Mouse (Mus musculus): Measurements from ENCODE around the gene Hs1bp3.
A peak's percentile ranks its signal among the peaks of the same experiment; 100 is the strongest.

The Hs1bp3 gene

GRCm38 (mm10) chr12:8313270-8313771, at the start of gene Hs1bp3:
TSS of gene Hs1bp3 (plus strand) at chr12:8313432.
- peak; percentile 74 to 89 for DNase-seq

- DNase-seq = no peak
These were observed 46.9 kb upstream of the Hs1bp3 start for GRCm38 (mm10) chr12:8266311-8266710.

- DNase-seq = no peak
These were observed 43.6 kb upstream of the Hs1bp3 start for GRCm38 (mm10) chr12:8269627-8270026.

- DNase-seq = no peak
These were observed 41.8 kb upstream of the Hs1bp3 start for GRCm38 (mm10) chr12:8271405-8271804.

- DNase-seq = no peak
These were observed 39.6 kb upstream of the Hs1bp3 start for GRCm38 (mm10) chr12:8273471-8274171.

- no peak for DNase-seq
These were observed 37.8 kb upstream of the Hs1bp3 start for GRCm38 (mm10) chr12:8275424-8275823.

- no peak for DNase-seq
These were observed 31.8 kb upstream of the Hs1bp3 start for GRCm38 (mm10) chr12:8281225-8282017.

GRCm38 (mm10) chr12:8287970-8288369, 25.3 kb upstream of the Hs1bp3 start:
- no peak for DNase-seq

- no peak for DNase-seq
These were observed 24.1 kb upstream of the Hs1bp3 start for GRCm38 (mm10) chr12:8289099-8289498.

- no peak for DNase-seq
These were observed 23.7 kb upstream of the Hs1bp3 start for GRCm38 (mm10) chr12:8289499-8289898.

- DNase-seq = no peak
These were observed 21.9 kb upstream of the Hs1bp3 start for GRCm38 (mm10) chr12:8291157-8291853.

- DNase-seq = no peak
These were observed 17.8 kb upstream of the Hs1bp3 start for GRCm38 (mm10) chr12:8295307-8295913.

GRCm38 (mm10) chr12:8296154-8296553, 17.1 kb upstream of the Hs1bp3 start:
- no peak for DNase-seq

GRCm38 (mm10) chr12:8297586-8298214, 15.5 kb upstream of the Hs1bp3 start:
- no peak for DNase-seq

GRCm38 (mm10) chr12:8298361-8299142, 14.7 kb upstream of the Hs1bp3 start:
- DNase-seq = no peak

- DNase-seq = no peak
These were observed 13.8 kb upstream of the Hs1bp3 start for GRCm38 (mm10) chr12:8299143-8300110.

- DNase-seq = no peak
These were observed 13.1 kb upstream of the Hs1bp3 start for GRCm38 (mm10) chr12:8300111-8300480.

GRCm38 (mm10) chr12:8300521-8300920, 12.7 kb upstream of the Hs1bp3 start:
- no peak for DNase-seq

- no peak for DNase-seq
These were observed 12.0 kb upstream of the Hs1bp3 start for GRCm38 (mm10) chr12:8301011-8301814.

Data from spleen, adult 18-20 months (tissue).